Mouse (Mus musculus): ENCODE data around the gene Mknk2. TPM values are rescaled to one million over a fixed set of nuclear protein-coding genes. Genes with fewer than 3 reads are reported as not detected.

The Mknk2 gene
- polyA plus RNA-seq, 1 experiment from 2014 or later = 71.3 TPM

GRCm38 (mm10) chr10:80664197-80665015 lies 13.5 kb downstream of the Mknk2 start:
- Histone ChIP-seq H3K4me1 (ENCODE audit: control insufficient read depth, insufficient read depth, low read length) (peaks cover 26% of the 10 kb centered on the region), H3K9ac (replicated peaks; ENCODE audit: low read depth, low read length) (no peak overlapping the region), H3K36me3 (ENCODE audit: control insufficient read depth, insufficient read depth, low read length) (peaks cover 34% of the 10 kb centered on the region), H3K27me3 (ENCODE audit: control insufficient read depth, insufficient read depth, low read length) (no peaks in the 10 kb centered on the region), H3K9me3 (ENCODE audit: control insufficient read depth, low read depth, low read length) (no peaks in the 10 kb centered on the region), H3K27ac (ENCODE audit: low read length) (peak overlapping the region; percentile 76), H3K4me2 (replicated peaks; ENCODE audit: low read depth, low read length) (peak overlapping the region; percentile 28), H3K4me3 (ENCODE audit: low read depth, low read length) (no peak overlapping the region)
- peak; percentile 74 for ATAC-seq (ENCODE audit: insufficient number of reproducible peaks, insufficient read depth, low FRiP score, low read depth)
- WGBS = 18% methylated on average over 16 of the region's 16 CpGs

- peak overlapping the region; percentile 76 for H3K27ac ChIP-seq (ENCODE audit: low read length)
- no peak overlapping the region for H3K4me3 ChIP-seq (ENCODE audit: low read depth, low read length)
- H3K4me2 ChIP-seq (replicated peaks; ENCODE audit: low read depth, low read length) = no peak overlapping the region
- no peak for ATAC-seq (ENCODE audit: insufficient number of reproducible peaks, insufficient read depth, low FRiP score, low read depth)
- H3K27me3 ChIP-seq (ENCODE audit: control insufficient read depth, insufficient read depth, low read length) = no peaks in the 10 kb centered on the region
- WGBS = 25% methylated on average over 5 of the region's 5 CpGs
- no peak overlapping the region for H3K9ac ChIP-seq (replicated peaks; ENCODE audit: low read depth, low read length)
- peaks cover 26% of the 10 kb centered on the region for H3K4me1 ChIP-seq (ENCODE audit: control insufficient read depth, insufficient read depth, low read length)
- H3K9me3 ChIP-seq (ENCODE audit: control insufficient read depth, low read depth, low read length) = no peaks in the 10 kb centered on the region
- peaks cover 27% of the 10 kb centered on the region for H3K36me3 ChIP-seq (ENCODE audit: control insufficient read depth, insufficient read depth, low read length)
Measured at GRCm38 (mm10) chr10:80663485-80664196, 14.3 kb downstream of the Mknk2 start.

GRCm38 (mm10) chr10:80661149-80661548 lies 16.8 kb downstream of the Mknk2 start:
- Histone ChIP-seq H3K4me3 (ENCODE audit: low read depth, low read length) (no peak overlapping the region), H3K4me2 (replicated peaks; ENCODE audit: low read depth, low read length) (no peak overlapping the region), H3K9ac (replicated peaks; ENCODE audit: low read depth, low read length) (no peak overlapping the region), H3K9me3 (ENCODE audit: control insufficient read depth, low read depth, low read length) (no peaks in the 10 kb centered on the region), H3K27me3 (ENCODE audit: control insufficient read depth, insufficient read depth, low read length) (no peaks in the 10 kb centered on the region), H3K27ac (ENCODE audit: low read length) (no peak overlapping the region), H3K36me3 (ENCODE audit: control insufficient read depth, insufficient read depth, low read length) (peaks cover 2% of the 10 kb centered on the region; the same call in 1 of the 2 replicates), H3K4me1 (ENCODE audit: control insufficient read depth, insufficient read depth, low read length) (peaks cover 24% of the 10 kb centered on the region)
- no peak for ATAC-seq (ENCODE audit: insufficient number of reproducible peaks, insufficient read depth, low FRiP score, low read depth)
- 46% methylated on average over 5 of the region's 5 CpGs for WGBS

GRCm38 (mm10) chr10:80659213-80659612 lies 18.7 kb downstream of the Mknk2 start:
- H3K4me3 ChIP-seq (ENCODE audit: low read depth, low read length) = no peak overlapping the region
- no peak for ATAC-seq (ENCODE audit: insufficient number of reproducible peaks, insufficient read depth, low FRiP score, low read depth)
- H3K36me3 ChIP-seq (ENCODE audit: control insufficient read depth, insufficient read depth, low read length) = no peaks in the 10 kb centered on the region
- WGBS = 13% methylated on average over 10 of the region's 10 CpGs
- no peaks in the 10 kb centered on the region for H3K27me3 ChIP-seq (ENCODE audit: control insufficient read depth, insufficient read depth, low read length)
- H3K27ac ChIP-seq (ENCODE audit: low read length) = no peak overlapping the region
- no peak overlapping the region for H3K4me2 ChIP-seq (replicated peaks; ENCODE audit: low read depth, low read length)
- H3K9ac ChIP-seq (replicated peaks; ENCODE audit: low read depth, low read length) = no peak overlapping the region
- no peaks in the 10 kb centered on the region for H3K9me3 ChIP-seq (ENCODE audit: control insufficient read depth, low read depth, low read length)
- H3K4me1 ChIP-seq (ENCODE audit: control insufficient read depth, insufficient read depth, low read length) = peaks cover 22% of the 10 kb centered on the region

GRCm38 (mm10) chr10:80658841-80659202 lies 19.1 kb downstream of the Mknk2 start:
- 67% methylated on average over 4 of the region's 4 CpGs for WGBS
- H3K9me3 ChIP-seq (ENCODE audit: control insufficient read depth, low read depth, low read length) = no peaks in the 10 kb centered on the region
- no peak overlapping the region for H3K4me2 ChIP-seq (replicated peaks; ENCODE audit: low read depth, low read length)
- ATAC-seq (ENCODE audit: insufficient number of reproducible peaks, insufficient read depth, low FRiP score, low read depth) = no peak
- no peak overlapping the region for H3K27ac ChIP-seq (ENCODE audit: low read length)
- H3K9ac ChIP-seq (replicated peaks; ENCODE audit: low read depth, low read length) = no peak overlapping the region
- no peak overlapping the region for H3K4me3 ChIP-seq (ENCODE audit: low read depth, low read length)
- no peaks in the 10 kb centered on the region for H3K27me3 ChIP-seq (ENCODE audit: control insufficient read depth, insufficient read depth, low read length)
- no peaks in the 10 kb centered on the region for H3K36me3 ChIP-seq (ENCODE audit: control insufficient read depth, insufficient read depth, low read length)
- H3K4me1 ChIP-seq (ENCODE audit: control insufficient read depth, insufficient read depth, low read length) = peaks cover 23% of the 10 kb centered on the region

- WGBS = 86% methylated on average over 14 of the region's 14 CpGs
- Histone ChIP-seq H3K27me3 (ENCODE audit: control insufficient read depth, insufficient read depth, low read length) (no peaks in the 10 kb centered on the region), H3K4me3 (ENCODE audit: low read depth, low read length) (no peak overlapping the region), H3K36me3 (ENCODE audit: control insufficient read depth, insufficient read depth, low read length) (no peaks in the 10 kb centered on the region), H3K4me1 (ENCODE audit: control insufficient read depth, insufficient read depth, low read length) (peaks cover 21% of the 10 kb centered on the region), H3K9ac (replicated peaks; ENCODE audit: low read depth, low read length) (no peak overlapping the region), H3K27ac (ENCODE audit: low read length) (no peak overlapping the region), H3K9me3 (ENCODE audit: control insufficient read depth, low read depth, low read length) (no peaks in the 10 kb centered on the region), H3K4me2 (replicated peaks; ENCODE audit: low read depth, low read length) (no peak overlapping the region)
- no peak for ATAC-seq (ENCODE audit: insufficient number of reproducible peaks, insufficient read depth, low FRiP score, low read depth)
Measured at GRCm38 (mm10) chr10:80658194-80658840, 19.6 kb downstream of the Mknk2 start.

GRCm38 (mm10) chr10:80656863-80657623 lies 20.9 kb downstream of the Mknk2 start, which contains the start of gene Btbd2:
Btbd2 (minus strand) TSS chr10:80657071.
- peak; percentile 15; the same call in 1 of the 2 replicates for ATAC-seq (ENCODE audit: insufficient number of reproducible peaks, insufficient read depth, low FRiP score, low read depth)
- peaks cover 17% of the 10 kb centered on the region for H3K4me1 ChIP-seq (ENCODE audit: control insufficient read depth, insufficient read depth, low read length)
- peak within 1 kb of the TSS; percentile 96 for H3K9ac ChIP-seq (replicated peaks; ENCODE audit: low read depth, low read length)
- no peaks in the 10 kb centered on the region for H3K9me3 ChIP-seq (ENCODE audit: control insufficient read depth, low read depth, low read length)
- H3K4me3 ChIP-seq (ENCODE audit: low read depth, low read length) = peak within 1 kb of the TSS; percentile 96
- H3K36me3 ChIP-seq (ENCODE audit: control insufficient read depth, insufficient read depth, low read length) = no peaks in the 10 kb centered on the region
- H3K27ac ChIP-seq (ENCODE audit: low read length) = peak within 1 kb of the TSS; percentile 85
- WGBS = 19% methylated on average over 15 of the region's 15 CpGs
- peak within 1 kb of the TSS; percentile 91 for H3K4me2 ChIP-seq (replicated peaks; ENCODE audit: low read depth, low read length)
- H3K27me3 ChIP-seq (ENCODE audit: control insufficient read depth, insufficient read depth, low read length) = no peaks in the 10 kb centered on the region

Measured in stomach, embryonic 14.5 days (tissue).